Mouse (Mus musculus) heart, embryonic 16.5 days (tissue): Measurements from ENCODE around the gene Rps21. TPM values are rescaled to one million over a fixed set of nuclear protein-coding genes. Genes with fewer than 3 reads are reported as not detected.

Experiments used
- ATAC-seq: fragments of 200-750 bp; cut with Nextera tagmentation; replicated peaks from 2 replicates; pipeline ENCODE4 v1.8.0; 2017; ENCODE audit warnings: moderate number of reproducible peaks; ENCODE audit not compliant: insufficient read depth, low FRiP score; ENCODE audit errors: extremely low read depth
- H3K27ac ChIP-seq: fragments of 300-500 bp; sonication (generic); 2 replicates; pipeline ENCODE4 v1.5.1; 2014; ENCODE audit warnings: mild to moderate bottlenecking, low read length, control low read depth, moderate library complexity
- H3K27me3 ChIP-seq: fragments of 300-500 bp; sonication (generic); 2 replicates; pipeline ENCODE4 v1.6.1; 2014; ENCODE audit warnings: low read length, mixed read lengths; ENCODE audit not compliant: control insufficient read depth, insufficient read depth
- H3K36me3 ChIP-seq: fragments of 300-500 bp; sonication (generic); 2 replicates; pipeline ENCODE4 v1.6.1; 2014; ENCODE audit not compliant: control insufficient read depth, insufficient read depth
- H3K4me1 ChIP-seq: fragments of 300-500 bp; sonication (generic); 2 replicates; pipeline ENCODE4 v1.6.1; 2014; ENCODE audit warnings: low read length, mixed read lengths; ENCODE audit not compliant: control insufficient read depth, insufficient read depth
- H3K4me2 ChIP-seq: fragments of 300-500 bp; sonication (generic); 2 replicates; pipeline ENCODE4 v1.6.1; 2014; ENCODE audit warnings: low read depth, mild to moderate bottlenecking, control low read depth, low read length
- H3K4me3 ChIP-seq: fragments of 300-500 bp; sonication (generic); 2 replicates; pipeline ENCODE4 v1.5.1; 2014; ENCODE audit warnings: mild to moderate bottlenecking, control low read depth, low read length
- H3K9ac ChIP-seq: fragments of 300-500 bp; sonication (generic); 2 replicates; pipeline ENCODE4 v1.6.1; 2014; ENCODE audit warnings: low read length, control low read depth
- H3K9me3 ChIP-seq: fragments of 300-500 bp; sonication (generic); replicated peaks from 2 replicates; pipeline ENCODE4 v1.6.1; 2016; ENCODE audit warnings: low read length; ENCODE audit not compliant: control insufficient read depth
- WGBS: fragments of 180-500 bp; shearing (Covaris S2); extraction: QIAGEN DNeasy Blood & Tissue Kit; methylation state at CpG from one replicate; pipeline ENCODE4 v1.1.7; 2014; 5-methylcytosine and 5-hydroxymethylcytosine counted together
- polyA plus RNA-seq: library from polyadenylated mRNA; unstranded; fragments of >200 nt; fragmentation: Nextera tagmentation; extraction: Ambion mirVana; gene quantifications from 2 replicates; pipeline ENCODE4 v1.2.1, GENCODE M21; 2015

Rps21 gene
- polyA plus RNA-seq, 1 experiment from 2014 or later: 208 TPM

- ATAC-seq: peak; percentile 72
- H3K4me1 ChIP-seq: peaks cover 33% of the 10 kb centered on the region
Observed at GRCm38 (mm10) chr2:180234980-180235379, 22.2 kb upstream of the Rps21 start.

DNA sequence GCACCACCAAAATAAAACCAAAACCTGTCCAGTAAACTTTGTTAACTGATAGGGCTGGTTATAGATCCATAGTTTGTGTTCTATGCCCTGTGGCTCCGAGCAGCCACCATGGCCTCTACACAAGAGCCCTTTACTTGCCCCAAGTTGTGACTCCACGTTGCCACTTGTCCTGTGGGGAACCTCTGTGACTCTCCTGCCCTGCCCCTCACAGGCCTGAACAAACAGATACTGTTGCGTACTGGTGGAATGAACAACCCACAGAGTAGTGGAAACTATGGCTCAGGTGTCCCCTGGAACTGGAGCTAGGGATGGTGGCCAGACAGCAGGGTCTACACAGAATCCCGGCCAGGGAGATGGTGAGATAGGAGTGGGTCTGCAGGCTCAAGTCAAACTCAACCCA, 21.4 kb upstream of the Rps21 start:
- Histone ChIP-seq H3K4me1 (peaks cover 25% of the 10 kb centered on the region), H3K4me3 (no peak overlapping the region), H3K27me3 (no peaks in the 10 kb centered on the region), H3K9me3 (no peaks in the 10 kb centered on the region), H3K27ac (peak overlapping the region; percentile 91), H3K4me2 (no peak overlapping the region), H3K9ac (no peak overlapping the region), H3K36me3 (no peaks in the 10 kb centered on the region)
- ATAC-seq: no peak
- 73% methylated on average over 4 of the region's 4 CpGs for WGBS

More at GRCm38 (mm10) chr2:180234980-180235379, 22.2 kb upstream of the Rps21 start:
- no peak overlapping the region for H3K4me3 ChIP-seq
- no peaks in the 10 kb centered on the region for H3K27me3 ChIP-seq
- H3K9ac ChIP-seq: peak overlapping the region; percentile 40; the same call in 1 of the 2 replicates
- H3K27ac ChIP-seq: peak overlapping the region; percentile 91
- H3K9me3 ChIP-seq: no peaks in the 10 kb centered on the region
- 36% methylated on average over 6 of the region's 6 CpGs for WGBS
- no peaks in the 10 kb centered on the region for H3K36me3 ChIP-seq
- H3K4me2 ChIP-seq: peak overlapping the region; percentile 37; the same call in 1 of the 2 replicates

GRCm38 (mm10) chr2:180236500-180236899, 20.7 kb upstream of the Rps21 start:
- no peak for ATAC-seq

DNA sequence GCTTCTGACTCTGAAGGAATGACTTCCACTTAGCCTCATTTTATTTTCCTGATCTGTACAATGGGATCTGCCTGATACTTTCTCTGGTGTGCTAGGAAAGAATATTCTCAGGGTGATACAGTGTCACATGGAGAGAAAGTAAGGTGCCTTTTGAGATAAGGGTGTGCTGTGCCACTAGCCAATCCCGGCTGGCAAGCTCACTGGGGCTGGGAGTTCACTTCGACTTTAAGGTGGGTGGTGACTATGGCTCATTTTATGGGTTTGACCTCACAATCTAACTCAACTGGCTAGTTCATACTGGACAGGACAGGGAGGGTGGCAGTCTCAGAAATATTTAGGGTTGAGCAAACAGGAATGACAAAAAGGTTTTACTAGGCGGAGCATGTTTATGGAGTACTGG, 20.2 kb upstream of the Rps21 start:
- H3K36me3 ChIP-seq: no peaks in the 10 kb centered on the region
- no peak for ATAC-seq
- no peaks in the 10 kb centered on the region for H3K27me3 ChIP-seq
- WGBS: 75% methylated on average over 3 of the region's 3 CpGs
- H3K4me1 ChIP-seq: peaks cover 24% of the 10 kb centered on the region
- no peak overlapping the region for H3K4me3 ChIP-seq
- no peak overlapping the region for H3K9ac ChIP-seq
- no peak overlapping the region for H3K4me2 ChIP-seq
- peaks cover 4% of the 10 kb centered on the region for H3K9me3 ChIP-seq
- no peak overlapping the region for H3K27ac ChIP-seq

More at GRCm38 (mm10) chr2:180236500-180236899, 20.7 kb upstream of the Rps21 start:
- Histone ChIP-seq H3K4me3 (no peak overlapping the region), H3K4me2 (no peak overlapping the region), H3K9me3 (peaks cover under 1% of the 10 kb centered on the region), H3K4me1 (peaks cover 24% of the 10 kb centered on the region), H3K36me3 (no peaks in the 10 kb centered on the region), H3K9ac (no peak overlapping the region), H3K27me3 (no peaks in the 10 kb centered on the region), H3K27ac (no peak overlapping the region)
- WGBS: 64% methylated on average over 3 of the region's 3 CpGs

DNA sequence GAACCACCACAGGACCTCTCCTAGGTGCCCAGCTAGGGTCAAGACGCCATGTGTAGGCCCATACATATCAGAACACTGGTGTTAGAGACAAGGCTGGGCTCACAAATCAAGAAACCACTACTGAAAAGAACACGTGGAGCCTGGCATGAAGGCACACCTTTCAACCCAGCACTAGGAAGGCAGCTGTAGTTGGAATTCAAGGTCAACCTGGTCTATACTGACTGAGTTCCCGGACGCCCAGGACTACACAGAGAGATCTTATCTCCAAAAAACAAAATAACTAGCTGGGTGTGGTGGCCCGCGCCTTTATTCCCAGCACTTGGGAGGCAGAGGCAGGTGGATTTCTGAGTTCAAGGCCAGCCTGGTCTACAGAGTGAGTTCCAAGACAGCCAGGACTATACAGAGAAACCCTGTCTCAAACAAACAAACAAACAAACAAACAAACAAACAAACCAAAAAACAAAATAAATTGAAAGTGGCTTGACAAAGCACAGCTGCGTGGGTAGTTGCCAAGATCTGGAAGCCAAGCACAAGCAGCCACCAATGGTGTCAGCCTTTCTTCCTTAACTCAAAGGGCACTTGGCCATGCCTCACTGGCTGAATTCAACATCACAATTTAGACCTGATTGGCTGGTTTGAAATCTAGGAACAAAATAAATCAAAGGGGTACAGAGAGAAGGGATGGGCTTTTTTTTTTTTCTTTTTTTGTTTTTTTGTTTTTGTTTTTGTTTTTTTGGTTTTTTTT, 19.4 kb upstream of the Rps21 start:
- H3K27ac ChIP-seq: no peak overlapping the region
- ATAC-seq: no peak
- no peak overlapping the region for H3K4me3 ChIP-seq
- no peaks in the 10 kb centered on the region for H3K27me3 ChIP-seq
- H3K36me3 ChIP-seq: no peaks in the 10 kb centered on the region
- 88% methylated on average over 7 of the region's 7 CpGs for WGBS
- H3K9me3 ChIP-seq: peaks cover 4% of the 10 kb centered on the region
- H3K4me2 ChIP-seq: no peak overlapping the region
- no peak overlapping the region for H3K9ac ChIP-seq
- H3K4me1 ChIP-seq: peaks cover 20% of the 10 kb centered on the region

DNA sequence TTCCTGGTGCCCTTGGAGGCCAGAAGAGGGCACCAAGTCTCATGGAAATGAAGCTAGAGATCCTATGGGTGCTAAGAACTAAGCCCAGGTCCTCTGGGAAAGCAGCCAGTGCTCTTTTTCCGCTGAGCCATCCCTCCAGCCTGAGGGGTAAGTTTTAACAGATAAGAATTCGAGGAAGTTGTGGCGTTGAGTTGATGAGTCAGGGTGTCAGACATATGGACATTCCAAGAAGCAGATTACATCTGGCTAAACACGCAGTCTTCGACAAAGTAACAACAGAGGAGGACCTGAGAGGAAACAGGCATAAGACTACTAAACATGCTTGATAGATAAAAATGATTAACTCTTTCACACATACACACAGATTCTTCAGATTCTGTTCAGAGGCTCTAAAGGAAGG, 18.6 kb upstream of the Rps21 start:
- no peak overlapping the region for H3K4me2 ChIP-seq
- 31% methylated on average over 5 of the region's 5 CpGs for WGBS
- no peaks in the 10 kb centered on the region for H3K27me3 ChIP-seq
- no peak overlapping the region for H3K9ac ChIP-seq
- no peak overlapping the region for H3K27ac ChIP-seq
- peaks cover 4% of the 10 kb centered on the region for H3K9me3 ChIP-seq
- ATAC-seq: no peak
- H3K36me3 ChIP-seq: no peaks in the 10 kb centered on the region
- no peak overlapping the region for H3K4me3 ChIP-seq
- peaks cover 16% of the 10 kb centered on the region for H3K4me1 ChIP-seq

GRCm38 (mm10) chr2:180243108-180243507, 14.1 kb upstream of the Rps21 start:
- WGBS: 84% methylated on average over 4 of the region's 4 CpGs
- ATAC-seq: no peak
- H3K36me3 ChIP-seq: no peaks in the 10 kb centered on the region

GRCm38 (mm10) chr2:180247916-180248315, 9.3 kb upstream of the Rps21 start:
- WGBS: 87% methylated on average over 5 of the region's 5 CpGs
- no peak overlapping the region for H3K4me3 ChIP-seq

More at GRCm38 (mm10) chr2:180243108-180243507, 14.1 kb upstream of the Rps21 start:
- H3K27me3 ChIP-seq: no peaks in the 10 kb centered on the region
- no peak overlapping the region for H3K27ac ChIP-seq
- H3K4me3 ChIP-seq: no peak overlapping the region
- no peak overlapping the region for H3K4me2 ChIP-seq
- no peaks in the 10 kb centered on the region; the same call in 1 of the 2 replicates for H3K4me1 ChIP-seq
- peaks cover 4% of the 10 kb centered on the region for H3K9me3 ChIP-seq
- H3K9ac ChIP-seq: no peak overlapping the region

GRCm38 (mm10) chr2:180248947-180249660, 8.1 kb upstream of the Rps21 start:
- ATAC-seq: no peak
- H3K4me1 ChIP-seq: no peaks in the 10 kb centered on the region
- H3K4me3 ChIP-seq: no peak overlapping the region

More at GRCm38 (mm10) chr2:180247916-180248315, 9.3 kb upstream of the Rps21 start:
- Histone ChIP-seq H3K27ac (no peak overlapping the region), H3K4me2 (no peak overlapping the region), H3K9ac (no peak overlapping the region), H3K4me1 (no peaks in the 10 kb centered on the region), H3K27me3 (no peaks in the 10 kb centered on the region), H3K36me3 (no peaks in the 10 kb centered on the region), H3K9me3 (no peaks in the 10 kb centered on the region)
- ATAC-seq: no peak

More at GRCm38 (mm10) chr2:180248947-180249660, 8.1 kb upstream of the Rps21 start:
- Histone ChIP-seq H3K27ac (no peak overlapping the region), H3K9me3 (no peaks in the 10 kb centered on the region), H3K36me3 (no peaks in the 10 kb centered on the region), H3K27me3 (no peaks in the 10 kb centered on the region), H3K4me2 (no peak overlapping the region), H3K9ac (no peak overlapping the region)
- 65% methylated on average over 9 of the region's 9 CpGs for WGBS
